Mouse (Mus musculus): ENCODE results near the gene Ly6g5b. TPM values are rescaled to one million over a fixed set of nuclear protein-coding genes. Genes with fewer than 3 reads are reported as not detected.

Gene Ly6g5b
- total RNA-seq, 1 experiment, result 1.5 TPM

DNA sequence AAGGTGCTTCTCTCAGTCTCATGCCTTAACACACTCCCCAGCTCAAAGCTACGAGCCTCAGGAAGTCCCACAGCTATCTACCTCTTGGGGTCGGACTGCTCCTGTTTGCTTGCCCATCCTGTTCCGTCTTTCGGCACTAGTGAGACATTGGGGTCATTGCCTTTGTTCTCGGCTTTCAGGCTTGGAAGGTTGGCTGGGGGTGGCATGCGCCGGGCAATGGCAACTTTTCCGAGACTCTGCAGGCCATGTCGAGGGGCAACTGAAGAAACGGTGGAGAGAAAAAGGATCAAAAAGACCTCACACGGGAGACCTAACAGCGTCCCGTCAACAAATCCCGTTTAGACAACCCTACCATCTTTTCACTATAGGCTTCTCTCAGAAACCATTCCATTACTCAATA lies 46.9 kb upstream of the Ly6g5b start:
- Histone ChIP-seq H3K4me3 (ENCODE audit: insufficient read depth in 1 of 2, low read depth in 1 of 2, low read length in 2 of 2, poor library complexity in 1 of 2, severe bottlenecking in 1 of 2) (peak overlapping the region; percentile 98 to 99; a peak in 2 of 4 replicates), H3K9me3 (ENCODE audit: control insufficient read depth, insufficient read depth, low read depth, low read length) (no peaks in the 10 kb centered on the region), H3K36me3 (ENCODE audit: control insufficient read depth, insufficient read depth, low read length, poor library complexity, severe bottlenecking) (peaks cover 57% of the 10 kb centered on the region), H3K4me1 (ENCODE audit: control insufficient read depth in 2 of 2, insufficient read depth in 2 of 2, low read length in 2 of 2, poor library complexity in 1 of 2) (peaks cover 0 to 10% of the 10 kb centered on the region in 2 experiments; a peak in 1 of 4 replicates), H3K27ac (ENCODE audit: insufficient read depth, low read depth, low read length, poor library complexity, severe bottlenecking) (no peak overlapping the region), H3K9ac (ENCODE audit: insufficient read depth, low read depth, low read length, poor library complexity, severe bottlenecking) (peak overlapping the region; percentile 53; the same call in 1 of the 2 replicates)
- DNase-seq (ENCODE audit: low read depth, low spot score), result no peak
- TF ChIP-seq ZC3H11A (IDR thresholded peaks at IDR 0.05; ENCODE audit: borderline replicate concordance, low read depth, low read length) (no peak), MAFK (IDR thresholded peaks at IDR 0.05; ENCODE audit: insufficient read depth, low read depth, low read length) (no peak), ZNF384 (IDR thresholded peaks at IDR 0.05; ENCODE audit: low read depth, low read length) (no peak), HCFC1 (IDR thresholded peaks at IDR 0.05; ENCODE audit: borderline replicate concordance, insufficient read depth, low read length) (no peak), CHD2 (IDR thresholded peaks at IDR 0.05; ENCODE audit: low read depth, low read length) (no peak)
- in situ Hi-C loops (cut with MboI; ENCODE audit: low sequenced_read_pairs in 2 of 2, unreplicated experiment in 2 of 2), result no loop called here

DNA sequence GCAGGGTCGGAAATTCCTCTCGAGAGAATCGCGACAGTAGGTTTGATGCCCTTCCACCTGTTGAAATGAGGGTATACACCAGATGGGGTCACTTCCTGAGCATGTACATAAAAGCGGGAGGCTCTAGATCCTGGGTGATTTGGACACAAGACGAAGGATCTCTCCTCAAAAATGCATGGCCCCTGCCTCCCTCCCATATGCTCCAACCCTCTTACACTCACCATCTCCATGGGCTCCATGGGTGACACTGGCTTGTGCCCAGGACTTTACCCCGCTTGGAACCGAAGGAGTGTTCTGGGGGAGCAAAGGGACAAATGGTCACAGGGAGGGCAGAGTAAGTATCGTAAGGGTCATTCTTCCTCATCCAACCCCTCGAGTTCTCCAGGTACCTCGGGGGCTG lies 46.2 kb upstream of the Ly6g5b start:
- Histone ChIP-seq H3K4me3 (ENCODE audit: insufficient read depth in 1 of 2, low read depth in 1 of 2, low read length in 2 of 2, poor library complexity in 1 of 2, severe bottlenecking in 1 of 2) (peak overlapping the region in 1 of 2 experiments; percentile 98; a peak in 1 of 4 replicates), H3K9ac (ENCODE audit: insufficient read depth, low read depth, low read length, poor library complexity, severe bottlenecking) (peak overlapping the region; percentile 25; the same call in 1 of the 2 replicates), H3K27ac (ENCODE audit: insufficient read depth, low read depth, low read length, poor library complexity, severe bottlenecking) (no peak overlapping the region), H3K9me3 (ENCODE audit: control insufficient read depth, insufficient read depth, low read depth, low read length) (no peaks in the 10 kb centered on the region), H3K36me3 (ENCODE audit: control insufficient read depth, insufficient read depth, low read length, poor library complexity, severe bottlenecking) (peaks cover 64% of the 10 kb centered on the region), H3K4me1 (ENCODE audit: control insufficient read depth in 2 of 2, insufficient read depth in 2 of 2, low read length in 2 of 2, poor library complexity in 1 of 2) (peaks cover 0 to 9% of the 10 kb centered on the region in 2 experiments; a peak in 1 of 4 replicates)
- no peak for DNase-seq (ENCODE audit: low read depth, low spot score)
- TF ChIP-seq CHD2 (IDR thresholded peaks at IDR 0.05; ENCODE audit: low read depth, low read length), result no peak
- in situ Hi-C loops (cut with MboI; ENCODE audit: low sequenced_read_pairs in 2 of 2, unreplicated experiment in 2 of 2), result no loop called here

DNA sequence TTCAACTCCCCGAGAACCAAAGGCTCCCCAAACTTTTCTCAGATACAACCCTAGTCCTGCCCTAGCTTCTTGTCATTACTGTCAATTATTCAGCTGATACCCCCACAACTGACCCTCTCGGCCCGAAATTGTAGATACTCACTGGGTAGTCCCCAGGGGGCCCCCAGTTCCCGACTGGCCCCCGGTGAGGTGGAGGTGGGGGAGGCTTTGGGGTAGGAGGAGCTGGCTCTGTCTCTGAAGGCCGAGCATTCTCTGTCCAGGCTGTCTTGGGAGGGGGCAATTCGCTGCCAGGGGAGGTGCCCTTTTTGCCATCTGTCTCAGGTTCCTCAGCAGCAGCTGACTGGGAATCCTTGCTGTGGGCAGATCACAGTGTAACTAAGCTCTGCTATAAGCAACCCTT lies 44.4 kb upstream of the Ly6g5b start:
- Histone ChIP-seq H3K4me1 (ENCODE audit: control insufficient read depth in 2 of 2, insufficient read depth in 2 of 2, low read length in 2 of 2, poor library complexity in 1 of 2) (peaks cover 0 to 11% of the 10 kb centered on the region in 2 experiments; a peak in 1 of 4 replicates), H3K4me3 (ENCODE audit: insufficient read depth in 1 of 2, low read depth in 1 of 2, low read length in 2 of 2, poor library complexity in 1 of 2, severe bottlenecking in 1 of 2) (no peak overlapping the region), H3K27ac (ENCODE audit: insufficient read depth, low read depth, low read length, poor library complexity, severe bottlenecking) (no peak overlapping the region), H3K36me3 (ENCODE audit: control insufficient read depth, insufficient read depth, low read length, poor library complexity, severe bottlenecking) (peaks cover 82% of the 10 kb centered on the region), H3K9ac (ENCODE audit: insufficient read depth, low read depth, low read length, poor library complexity, severe bottlenecking) (no peak overlapping the region), H3K9me3 (ENCODE audit: control insufficient read depth, insufficient read depth, low read depth, low read length) (no peaks in the 10 kb centered on the region)
- TF ChIP-seq MAFK (IDR thresholded peaks at IDR 0.05; ENCODE audit: insufficient read depth, low read depth, low read length), result no peak
- no peak for TF ChIP-seq HCFC1 (IDR thresholded peaks at IDR 0.05; ENCODE audit: borderline replicate concordance, insufficient read depth, low read length)
- TF ChIP-seq ZC3H11A (IDR thresholded peaks at IDR 0.05; ENCODE audit: borderline replicate concordance, low read depth, low read length), result no peak
- no peak for TF ChIP-seq ZNF384 (IDR thresholded peaks at IDR 0.05; ENCODE audit: low read depth, low read length)
- no peak for TF ChIP-seq CHD2 (IDR thresholded peaks at IDR 0.05; ENCODE audit: low read depth, low read length)
- in situ Hi-C loops (cut with MboI; ENCODE audit: low sequenced_read_pairs in 2 of 2, unreplicated experiment in 2 of 2), result no loop called here
- no peak for DNase-seq (ENCODE audit: low read depth, low spot score)

DNA sequence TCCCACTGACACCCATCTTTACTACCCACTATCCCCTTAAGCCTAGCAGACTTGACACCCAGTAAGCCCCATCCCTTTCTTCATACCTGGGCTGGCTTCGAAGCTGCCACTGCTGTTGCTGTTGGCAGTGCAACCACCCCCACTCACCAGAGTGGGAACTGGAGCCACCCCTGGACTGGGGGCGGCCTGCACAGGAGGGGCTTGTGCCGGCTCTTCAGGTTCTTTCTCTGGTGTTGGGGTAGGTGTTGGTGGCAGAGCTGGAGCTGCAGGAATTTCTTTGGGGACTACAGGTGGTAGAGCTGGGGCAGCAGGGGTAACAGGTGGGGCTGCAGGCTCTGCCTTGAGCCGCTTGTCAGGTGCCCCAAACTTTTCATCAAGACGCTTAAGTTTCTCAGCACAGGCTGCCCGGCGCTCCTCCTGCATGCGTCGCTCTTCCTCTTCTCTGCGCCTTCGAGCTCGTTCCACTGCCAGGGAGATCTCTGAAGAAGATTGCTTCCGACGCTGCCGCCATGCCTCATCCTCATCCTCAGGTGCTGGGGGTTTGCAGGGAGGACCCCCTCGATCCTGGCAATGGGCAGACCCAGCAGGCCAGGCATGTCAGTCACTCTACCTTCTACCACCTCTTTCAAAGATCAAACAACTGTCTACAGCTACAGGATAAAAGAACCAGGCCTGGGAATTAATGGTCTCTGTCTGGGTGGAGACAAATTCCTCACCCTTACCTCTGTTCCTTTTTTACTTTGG lies 43.8 kb upstream of the Ly6g5b start:
- H3K4me3 ChIP-seq (ENCODE audit: insufficient read depth in 1 of 2, low read depth in 1 of 2, low read length in 2 of 2, poor library complexity in 1 of 2, severe bottlenecking in 1 of 2), result no peak overlapping the region
- no peak for TF ChIP-seq HCFC1 (IDR thresholded peaks at IDR 0.05; ENCODE audit: borderline replicate concordance, insufficient read depth, low read length)
- no peak for TF ChIP-seq ZNF384 (IDR thresholded peaks at IDR 0.05; ENCODE audit: low read depth, low read length)
- no peak for TF ChIP-seq MAFK (IDR thresholded peaks at IDR 0.05; ENCODE audit: insufficient read depth, low read depth, low read length)
- no peak for TF ChIP-seq ZC3H11A (IDR thresholded peaks at IDR 0.05; ENCODE audit: borderline replicate concordance, low read depth, low read length)
- TF ChIP-seq CHD2 (IDR thresholded peaks at IDR 0.05; ENCODE audit: low read depth, low read length), result no peak
- in situ Hi-C loops (cut with MboI; ENCODE audit: low sequenced_read_pairs in 2 of 2, unreplicated experiment in 2 of 2), result no loop called here
- no peak overlapping the region for H3K27ac ChIP-seq (ENCODE audit: insufficient read depth, low read depth, low read length, poor library complexity, severe bottlenecking)
- no peak for DNase-seq (ENCODE audit: low read depth, low spot score)
- no peak overlapping the region for H3K9ac ChIP-seq (ENCODE audit: insufficient read depth, low read depth, low read length, poor library complexity, severe bottlenecking)
- H3K4me1 ChIP-seq (ENCODE audit: control insufficient read depth in 2 of 2, insufficient read depth in 2 of 2, low read length in 2 of 2, poor library complexity in 1 of 2), result peaks cover 0 to 11% of the 10 kb centered on the region in 2 experiments; a peak in 1 of 4 replicates
- H3K36me3 ChIP-seq (ENCODE audit: control insufficient read depth, insufficient read depth, low read length, poor library complexity, severe bottlenecking), result peaks cover 88% of the 10 kb centered on the region
- H3K9me3 ChIP-seq (ENCODE audit: control insufficient read depth, insufficient read depth, low read depth, low read length), result no peaks in the 10 kb centered on the region

All from ES-E14 (cell line).